Mouse (Mus musculus) limb, embryonic 15.5 days (tissue): Measurements from ENCODE around the gene Pcmtd2. TPM values are rescaled to one million over a fixed set of nuclear protein-coding genes. Genes with fewer than 3 reads are reported as not detected.
"Not testable (repeated sequence)": the region's sequence is repeated elsewhere in the genome, so short reads cannot be mapped to it uniquely, and the experiment has no call there.

ENCODE experiments used
- ATAC-seq: fragments of 200-750 bp; cut with Nextera tagmentation; 2 replicates; pipeline ENCODE4 v1.8.0; 2017; ENCODE audit warnings: low read depth, moderate TSS enrichment; ENCODE audit not compliant: insufficient number of reproducible peaks, low FRiP score, low TSS enrichment
- H3K27ac ChIP-seq: fragments of 300-500 bp; sonication (generic); 2 replicates; pipeline ENCODE4 v1.5.1; 2015; ENCODE audit warnings: moderate library complexity, mild to moderate bottlenecking, inconsistent platforms
- H3K27me3 ChIP-seq: fragments of 300-500 bp; sonication (generic); 2 replicates; pipeline ENCODE4 v1.6.1; 2015; ENCODE audit warnings: inconsistent platforms
- H3K36me3 ChIP-seq: fragments of 300-500 bp; sonication (generic); 2 replicates; pipeline ENCODE4 v1.6.1; 2015; ENCODE audit warnings: inconsistent platforms
- H3K4me1 ChIP-seq: fragments of 300-500 bp; sonication (generic); 2 replicates; pipeline ENCODE4 v1.6.1; 2015; ENCODE audit warnings: inconsistent platforms
- H3K4me2 ChIP-seq: fragments of 300-500 bp; sonication (generic); 2 replicates; pipeline ENCODE4 v1.6.1; 2015; ENCODE audit warnings: mild to moderate bottlenecking, inconsistent platforms
- H3K4me3 ChIP-seq: fragments of 300-500 bp; sonication (generic); 2 replicates; pipeline ENCODE4 v1.5.1; 2015; ENCODE audit warnings: mild to moderate bottlenecking, inconsistent platforms
- H3K9ac ChIP-seq: fragments of 300-500 bp; sonication (generic); 2 replicates; pipeline ENCODE4 v1.6.1; 2015; ENCODE audit warnings: inconsistent platforms
- H3K9me3 ChIP-seq: fragments of 300-500 bp; sonication (generic); 2 replicates; pipeline ENCODE4 v1.6.1; 2016; ENCODE audit warnings: inconsistent platforms
- WGBS: fragments of 180-500 bp; shearing (Covaris S2); methylation state at CpG from one replicate; pipeline ENCODE4 v1.1.7; 2015; 5-methylcytosine and 5-hydroxymethylcytosine counted together
- polyA plus RNA-seq: library from polyadenylated mRNA; unstranded; fragments of >200 nt; fragmentation: Nextera tagmentation; extraction: Ambion mirVana; gene quantifications from 2 replicates; pipeline ENCODE4 v1.2.1, GENCODE M21; 2015

Gene Pcmtd2
- 30.5 and 32.9 TPM in 2 replicates for polyA plus RNA-seq

DNA sequence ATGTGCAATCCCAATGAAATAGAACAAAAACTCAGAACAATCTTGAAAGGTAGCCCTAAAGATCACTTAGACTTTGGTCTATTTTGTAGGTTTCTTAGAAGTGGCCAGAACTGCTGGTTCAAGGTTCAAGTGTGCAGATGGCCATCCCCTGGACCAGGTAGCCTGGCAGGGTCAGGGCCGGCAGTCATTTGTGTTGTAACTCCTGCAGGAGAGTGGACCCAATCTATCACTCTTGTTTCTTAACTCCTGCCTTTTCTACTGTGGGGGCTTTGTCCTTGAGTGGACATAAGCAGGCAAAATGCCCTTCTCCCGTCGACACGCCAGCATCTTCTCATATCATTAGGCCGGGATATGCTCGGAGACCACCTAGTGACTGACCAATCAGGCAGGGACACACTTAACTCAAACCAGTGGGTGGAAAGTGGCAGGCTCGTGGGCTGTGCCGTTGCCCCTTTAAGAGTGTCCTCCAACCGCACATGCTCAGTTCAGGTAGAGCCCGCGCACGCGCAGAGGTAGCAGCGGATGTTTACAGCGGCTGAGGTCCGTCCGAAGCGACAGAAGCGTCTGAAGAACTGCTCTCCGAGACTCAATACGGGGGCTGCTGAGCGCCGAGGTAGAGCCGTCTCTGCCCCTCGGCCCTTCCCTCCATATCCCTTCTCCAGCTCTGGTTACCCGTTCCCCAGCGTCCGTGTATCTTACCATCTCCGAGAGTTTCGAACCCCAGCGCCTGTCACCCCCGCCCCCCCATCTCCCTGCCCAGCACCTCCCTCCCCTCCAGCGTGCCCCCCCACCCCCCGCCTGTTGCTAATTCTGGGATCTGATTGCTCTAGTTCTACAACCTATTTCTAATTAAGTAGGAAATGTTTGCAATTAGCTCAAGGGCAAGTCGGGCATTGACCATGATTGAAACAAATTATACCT is at the start of gene Pcmtd2:
Gene Pcmtd2, plus strand, starts transcription at position 483 of the 921 bp plus-strand sequence.
- peaks cover 8% of the 10 kb centered on the region for H3K36me3 ChIP-seq
- peak within 1 kb of the TSS; percentile 53 for H3K4me2 ChIP-seq
- peak within 1 kb of the TSS; percentile 52 for H3K9ac ChIP-seq
- peak within 1 kb of the TSS; percentile 86 for H3K27ac ChIP-seq
- peak within 1 kb of the TSS; percentile 76 for H3K4me3 ChIP-seq
- H3K27me3 ChIP-seq = no peaks in the 10 kb centered on the region
- peak; percentile 93 for ATAC-seq
- no peaks in the 10 kb centered on the region for H3K9me3 ChIP-seq
- under 1% methylated on average over 35 of the region's 35 CpGs for WGBS
- H3K4me1 ChIP-seq = peaks cover 8% of the 10 kb centered on the region

DNA sequence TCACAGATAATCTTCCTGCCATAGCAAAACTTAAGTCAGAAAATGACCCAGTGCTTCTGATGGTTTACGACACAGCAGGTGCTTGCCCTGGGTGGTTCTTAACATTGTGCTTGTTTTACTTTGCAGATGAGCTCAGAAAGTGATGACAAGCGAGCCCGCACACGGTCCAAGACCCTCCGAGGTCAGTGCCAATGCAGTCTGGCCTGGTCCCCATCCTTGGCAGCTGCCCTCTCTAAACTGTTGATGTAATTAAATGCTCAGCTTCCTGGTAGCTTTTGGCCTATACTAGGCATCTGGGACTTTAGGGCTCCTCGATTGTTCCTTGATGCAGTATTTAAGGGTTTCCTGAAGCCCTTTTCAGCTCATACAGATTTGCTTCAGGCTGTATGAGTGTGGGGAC is 48.3 kb upstream of the Pcmtd2 start:
- Histone ChIP-seq H3K4me1 (no peaks in the 10 kb centered on the region), H3K27ac (no peak overlapping the region), H3K27me3 (no peaks in the 10 kb centered on the region), H3K36me3 (no peaks in the 10 kb centered on the region), H3K9ac (no peak overlapping the region), H3K4me3 (no peak overlapping the region), H3K9me3 (no peaks in the 10 kb centered on the region), H3K4me2 (no peak overlapping the region)
- 76% methylated on average over 6 of the region's 6 CpGs for WGBS
- ATAC-seq = no peak

GRCm38 (mm10) chr2:181793186-181793585 is 44.5 kb upstream of the Pcmtd2 start:
- WGBS = 83% methylated on average over 8 of the region's 8 CpGs
- not testable (repeated sequence) for H3K4me1 ChIP-seq, H3K27ac ChIP-seq, H3K36me3 ChIP-seq, H3K9ac ChIP-seq, H3K4me3 ChIP-seq, H3K9me3 ChIP-seq, H3K27me3 ChIP-seq, H3K4me2 ChIP-seq, ATAC-seq

GRCm38 (mm10) chr2:181795641-181796130 is 42.0 kb upstream of the Pcmtd2 start:
- Histone ChIP-seq H3K9me3 (no peaks in the 10 kb centered on the region), H3K27me3 (no peaks in the 10 kb centered on the region), H3K36me3 (no peaks in the 10 kb centered on the region), H3K27ac (no peak overlapping the region), H3K4me1 (no peaks in the 10 kb centered on the region), H3K9ac (no peak overlapping the region), H3K4me2 (no peak overlapping the region), H3K4me3 (no peak overlapping the region)
- WGBS = 47% methylated on average over 3 of the region's 3 CpGs
- no peak for ATAC-seq

DNA sequence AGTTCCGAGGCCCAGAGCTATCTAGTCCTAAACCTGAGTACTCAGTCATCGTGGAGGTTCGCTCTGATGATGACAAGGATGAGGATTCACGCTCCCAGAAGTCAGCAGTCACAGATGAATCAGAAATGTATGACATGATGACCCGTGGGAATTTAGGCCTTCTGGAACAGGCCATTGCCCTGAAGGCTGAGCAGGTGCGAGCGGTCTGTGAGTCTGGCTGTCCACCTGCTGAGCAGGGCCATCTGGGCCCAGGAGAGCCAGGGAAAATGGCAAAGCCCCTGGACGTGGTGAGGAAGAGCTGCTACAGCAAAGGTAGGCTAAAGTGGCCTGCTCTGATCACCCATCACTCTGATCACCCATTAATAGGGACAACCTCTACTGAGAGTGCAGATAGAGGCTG is 40.0 kb upstream of the Pcmtd2 start:
- Histone ChIP-seq H3K27me3 (no peaks in the 10 kb centered on the region), H3K4me3 (no peak overlapping the region), H3K9ac (no peak overlapping the region), H3K9me3 (no peaks in the 10 kb centered on the region), H3K4me2 (no peak overlapping the region), H3K4me1 (no peaks in the 10 kb centered on the region), H3K36me3 (no peaks in the 10 kb centered on the region), H3K27ac (no peak overlapping the region)
- ATAC-seq = no peak
- WGBS = 75% methylated on average over 8 of the region's 8 CpGs

DNA sequence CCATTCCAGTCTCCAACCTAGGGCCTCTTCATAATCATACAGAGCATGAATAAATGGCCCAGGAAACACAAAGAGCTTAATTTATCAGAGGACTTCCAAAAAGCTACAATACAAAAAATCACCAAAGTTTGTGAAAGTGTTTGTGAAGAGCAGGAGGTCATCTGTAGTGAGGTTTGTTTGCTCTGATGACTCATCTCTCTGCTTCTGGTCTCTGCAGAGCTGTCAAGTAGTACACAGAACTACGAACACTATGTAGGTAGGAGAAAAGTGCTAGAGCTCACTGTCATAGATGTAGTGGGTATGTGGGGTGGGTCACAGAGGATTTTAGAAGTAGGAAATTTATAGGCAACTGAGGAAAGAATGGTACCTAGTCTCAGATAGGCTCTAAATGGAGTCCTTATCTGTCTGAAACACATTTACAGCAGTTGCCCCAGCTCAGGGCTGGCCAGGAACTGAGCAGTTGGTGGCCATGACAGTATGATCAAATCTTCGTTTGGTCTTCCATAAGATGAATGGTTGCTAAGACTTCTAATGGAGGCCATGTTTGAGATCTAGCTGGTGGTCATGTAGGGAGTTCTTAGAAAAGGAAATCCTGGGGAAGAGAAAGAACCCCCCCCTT is 8.5 kb upstream of the Pcmtd2 start:
- H3K4me1 ChIP-seq = no peaks in the 10 kb centered on the region
- WGBS = 60% methylated on average over 2 of the region's 2 CpGs

GRCm38 (mm10) chr2:181832745-181833144 is 4.9 kb upstream of the Pcmtd2 start:
- ATAC-seq = no peak
- Histone ChIP-seq H3K27ac (no peak overlapping the region), H3K9me3 (no peaks in the 10 kb centered on the region), H3K36me3 (no peaks in the 10 kb centered on the region), H3K4me2 (no peak overlapping the region), H3K4me3 (no peak overlapping the region), H3K27me3 (no peaks in the 10 kb centered on the region), H3K9ac (no peak overlapping the region), H3K4me1 (no peaks in the 10 kb centered on the region; the same call in 1 of the 2 replicates)
- WGBS = 78% methylated on average over 2 of the region's 2 CpGs

More for the DNA sequence above, 8.5 kb upstream of the Pcmtd2 start:
- no peak overlapping the region for H3K4me3 ChIP-seq
- no peaks in the 10 kb centered on the region for H3K27me3 ChIP-seq
- no peak overlapping the region for H3K27ac ChIP-seq
- no peaks in the 10 kb centered on the region for H3K36me3 ChIP-seq
- no peak overlapping the region for H3K4me2 ChIP-seq
- H3K9ac ChIP-seq = no peak overlapping the region
- no peaks in the 10 kb centered on the region for H3K9me3 ChIP-seq
- no peak for ATAC-seq

GRCm38 (mm10) chr2:181838293-181838680 is 633 bp downstream of the Pcmtd2 start:
- Histone ChIP-seq H3K9ac (peak overlapping the region; percentile 52), H3K4me2 (peak overlapping the region; percentile 53), H3K9me3 (no peaks in the 10 kb centered on the region), H3K4me3 (peak overlapping the region; percentile 76), H3K4me1 (peaks cover 8% of the 10 kb centered on the region), H3K27me3 (no peaks in the 10 kb centered on the region), H3K27ac (peak overlapping the region; percentile 86; the same call in 1 of the 2 replicates), H3K36me3 (peaks cover 8% of the 10 kb centered on the region)
- under 1% methylated on average over 3 of the region's 3 CpGs for WGBS
- ATAC-seq = peak; percentile 10; the same call in 1 of the 2 replicates

DNA sequence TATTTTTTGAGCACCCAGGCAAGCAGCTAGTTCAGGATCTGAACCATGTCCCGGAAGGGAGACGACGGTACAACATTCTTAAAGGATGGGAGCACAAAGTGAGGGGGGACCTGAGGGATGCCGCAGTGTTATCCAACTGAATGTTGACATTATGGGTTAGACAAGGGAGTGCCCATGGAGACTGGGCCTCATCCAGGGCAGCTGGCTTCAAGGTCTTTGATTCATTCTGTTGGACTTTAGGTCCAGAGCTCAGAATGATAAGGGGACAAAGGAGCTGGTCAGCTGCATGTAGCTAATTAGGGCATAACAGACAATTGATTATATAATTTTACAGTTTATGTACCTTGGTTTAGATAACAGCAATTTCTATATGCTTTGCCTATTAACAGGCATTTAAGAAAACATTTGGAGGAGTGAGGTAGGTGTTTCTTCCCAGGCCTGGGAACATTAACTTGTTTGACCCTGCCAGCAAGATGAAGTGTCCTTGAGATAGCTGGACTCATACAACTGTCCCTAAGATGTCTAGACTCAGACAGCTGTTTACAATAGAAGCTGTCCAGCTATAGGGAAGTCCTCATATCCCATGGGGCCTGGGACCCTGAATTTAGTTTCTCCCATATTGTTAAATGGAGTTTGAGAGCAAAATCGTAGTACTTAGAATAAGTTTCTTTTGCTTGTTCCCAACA is 8.2 kb downstream of the Pcmtd2 start:
- WGBS = 89% methylated on average over 5 of the region's 5 CpGs
- Histone ChIP-seq H3K4me2 (no peak overlapping the region), H3K9ac (no peak overlapping the region), H3K36me3 (peaks cover 38% of the 10 kb centered on the region), H3K27ac (no peak overlapping the region), H3K4me3 (no peak overlapping the region), H3K4me1 (no peaks in the 10 kb centered on the region), H3K27me3 (no peaks in the 10 kb centered on the region), H3K9me3 (no peaks in the 10 kb centered on the region)
- no peak for ATAC-seq

DNA sequence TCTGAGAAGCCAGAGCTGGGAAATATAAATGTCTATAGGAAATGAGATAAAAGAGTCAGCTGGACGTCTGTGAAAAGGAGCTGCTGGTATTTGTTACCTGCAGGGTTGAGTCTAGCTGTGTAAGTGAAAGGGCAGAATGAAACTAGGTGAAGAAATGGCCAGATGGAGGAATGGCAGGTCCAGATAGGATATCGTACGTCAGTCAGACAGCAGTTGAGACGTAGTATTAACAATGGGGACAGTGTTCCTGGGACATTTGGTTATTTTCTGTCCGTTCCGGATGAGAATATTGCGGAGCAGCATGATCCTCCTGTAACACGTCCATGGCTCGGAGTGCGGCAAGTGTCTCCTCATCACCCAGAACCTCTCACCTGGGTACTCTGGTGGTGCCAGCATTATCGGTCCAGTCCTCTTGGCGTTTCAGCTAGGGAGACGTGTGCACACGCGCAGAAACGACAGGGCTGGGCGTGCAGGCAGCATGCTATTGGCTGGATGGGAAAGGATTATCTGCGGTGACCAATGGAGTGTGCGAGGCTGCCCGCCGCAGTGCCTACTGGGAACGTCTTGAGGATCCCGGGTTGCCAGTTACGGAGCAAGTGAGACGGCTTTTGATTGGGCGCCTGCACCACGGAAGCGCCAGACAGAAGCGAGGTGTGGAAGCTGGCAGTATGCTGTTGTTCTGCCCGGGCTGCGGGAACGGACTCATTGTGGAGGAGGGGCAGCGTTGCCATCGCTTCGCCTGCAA is 26.3 kb downstream of the Pcmtd2 start, which contains the start of gene Polr3k:
Gene Polr3k, plus strand, starts transcription at position 547 of the 745 bp plus-strand sequence.
- ATAC-seq = peak; percentile 100
- peaks cover 10% of the 10 kb centered on the region for H3K36me3 ChIP-seq
- peak within 1 kb of the TSS; percentile 70 for H3K4me2 ChIP-seq
- under 1% methylated on average over 35 of the region's 35 CpGs for WGBS
- peak within 1 kb of the TSS; percentile 84 for H3K27ac ChIP-seq
- peak within 1 kb of the TSS; percentile 65 for H3K9ac ChIP-seq
- peak within 1 kb of the TSS; percentile 82 for H3K4me3 ChIP-seq
- H3K4me1 ChIP-seq = peaks cover 14% of the 10 kb centered on the region
- no peaks in the 10 kb centered on the region for H3K27me3 ChIP-seq
- no peaks in the 10 kb centered on the region for H3K9me3 ChIP-seq

- peak; percentile 11 for ATAC-seq
- H3K36me3 ChIP-seq = peaks cover 12% of the 10 kb centered on the region
- WGBS = under 1% methylated on average over 22 of the region's 22 CpGs
- peak overlapping the region; percentile 84 for H3K27ac ChIP-seq
- H3K9ac ChIP-seq = peak overlapping the region; percentile 65
- no peaks in the 10 kb centered on the region for H3K27me3 ChIP-seq
- H3K9me3 ChIP-seq = no peaks in the 10 kb centered on the region
- peaks cover 14% of the 10 kb centered on the region for H3K4me1 ChIP-seq
- H3K4me2 ChIP-seq = peak overlapping the region; percentile 70
- peak overlapping the region; percentile 82 for H3K4me3 ChIP-seq
These were observed 26.8 kb downstream of the Pcmtd2 start for GRCm38 (mm10) chr2:181864536-181864860.
